Mouse (Mus musculus) kidney, postnatal 14 days (tissue): ENCODE measurements around the gene Zfhx3.
A peak's percentile ranks its signal among the peaks of the same experiment; 100 is the strongest.

ENCODE experiments used
- DNase-seq: peaks from one replicate; pipeline ENCODE4 v3.0.0; 2022; ENCODE audit warnings: mixed read lengths

Gene Zfhx3

GRCm38 (mm10) chr8:108724818-108725506 lies 782.5 kb downstream of the Zfhx3 start:
- no peak for DNase-seq

- DNase-seq: no peak
Measured at GRCm38 (mm10) chr8:108725631-108726030, 783.2 kb downstream of the Zfhx3 start.

GRCm38 (mm10) chr8:108726541-108727241 lies 784.2 kb downstream of the Zfhx3 start:
- DNase-seq: peak; percentile 29

GRCm38 (mm10) chr8:108729169-108729568 lies 786.7 kb downstream of the Zfhx3 start:
- no peak for DNase-seq

GRCm38 (mm10) chr8:108729667-108730329 lies 787.4 kb downstream of the Zfhx3 start:
- no peak for DNase-seq

- DNase-seq: no peak
Measured at GRCm38 (mm10) chr8:108730907-108731440, 788.5 kb downstream of the Zfhx3 start.

GRCm38 (mm10) chr8:108732500-108732899 lies 790.1 kb downstream of the Zfhx3 start:
- DNase-seq: no peak

- DNase-seq: no peak
Measured at GRCm38 (mm10) chr8:108733385-108733784, 790.9 kb downstream of the Zfhx3 start.

- DNase-seq: peak; percentile 62
Measured at GRCm38 (mm10) chr8:108736442-108736841, 794.0 kb downstream of the Zfhx3 start.

- no peak for DNase-seq
Measured at GRCm38 (mm10) chr8:108738179-108738578, 795.7 kb downstream of the Zfhx3 start.

- DNase-seq: no peak
Measured at GRCm38 (mm10) chr8:108739517-108739916, 797.1 kb downstream of the Zfhx3 start.

GRCm38 (mm10) chr8:108740443-108740842 lies 798.0 kb downstream of the Zfhx3 start:
- DNase-seq: no peak

GRCm38 (mm10) chr8:108741651-108742050 lies 799.2 kb downstream of the Zfhx3 start:
- no peak for DNase-seq

- no peak for DNase-seq
Measured at GRCm38 (mm10) chr8:108742465-108742864, 800.0 kb downstream of the Zfhx3 start.

GRCm38 (mm10) chr8:108743238-108743637 lies 800.8 kb downstream of the Zfhx3 start:
- no peak for DNase-seq

- DNase-seq: no peak
Measured at GRCm38 (mm10) chr8:108745551-108745950, 803.1 kb downstream of the Zfhx3 start.

GRCm38 (mm10) chr8:108748095-108748494 lies 805.7 kb downstream of the Zfhx3 start:
- DNase-seq: no peak

- no peak for DNase-seq
Measured at GRCm38 (mm10) chr8:108748851-108749376, 806.5 kb downstream of the Zfhx3 start.

- no peak for DNase-seq
Measured at GRCm38 (mm10) chr8:108750806-108751205, 808.4 kb downstream of the Zfhx3 start.

GRCm38 (mm10) chr8:108754556-108754955 lies 812.1 kb downstream of the Zfhx3 start:
- DNase-seq: no peak

- DNase-seq: no peak
Measured at GRCm38 (mm10) chr8:108755400-108756325, 813.2 kb downstream of the Zfhx3 start.
